Mouse (Mus musculus): ENCODE data around the gene Tm9sf4.

- TF ChIP-seq CTCF (conservative IDR thresholded peaks at IDR 0.05; ENCODE audit: low read length) (no peak), POU5F1 (IDR thresholded peaks at IDR 0.05; ENCODE audit: borderline replicate concordance, low read length) (no peak)
These were observed 95.5 kb downstream of the Tm9sf4 start for GRCm38 (mm10) chr2:153256604-153257003.

All from E14TG2a.4 (cell line).